Mouse (Mus musculus): ENCODE measurements around the gene Helb. TPM values are rescaled to one million over a fixed set of nuclear protein-coding genes. Genes with fewer than 3 reads are reported as not detected.

The Helb gene
- polyA plus RNA-seq, 1 experiment from 2014 or later: 7.3 TPM

DNA sequence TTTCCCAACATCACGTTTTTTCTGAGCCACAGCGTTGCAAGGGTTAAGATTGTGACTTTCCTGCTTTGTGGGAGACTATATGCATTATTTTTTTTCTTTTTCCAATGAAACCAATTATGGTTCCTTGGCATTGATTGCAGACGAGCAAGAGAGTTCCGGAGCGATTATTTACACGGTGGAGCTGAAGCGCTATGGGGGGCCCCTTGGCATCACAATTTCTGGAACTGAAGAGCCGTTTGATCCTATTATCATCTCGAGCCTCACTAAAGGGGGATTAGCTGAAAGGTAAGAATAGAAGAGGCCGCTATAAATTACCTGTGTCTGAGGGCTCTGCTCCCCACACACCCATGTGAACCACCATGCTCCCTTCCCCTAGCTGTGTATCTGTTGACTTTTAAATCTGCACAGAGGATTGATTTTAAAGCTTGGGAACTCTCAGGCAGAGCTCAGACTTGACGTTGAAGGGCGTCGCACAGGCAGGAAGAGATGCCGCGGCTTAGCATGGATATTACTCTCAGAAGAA lies 77.5 kb downstream of the Helb start:
- no peaks in the 10 kb centered on the region for H3K9me3 ChIP-seq
- no peak overlapping the region for H3K4me2 ChIP-seq
- H3K4me1 ChIP-seq (replicated peaks): no peaks in the 10 kb centered on the region
- 61% methylated on average over 15 of the region's 15 CpGs for WGBS
- no peak for ATAC-seq (ENCODE audit: insufficient number of reproducible peaks, insufficient read depth, low FRiP score, low TSS enrichment, low read depth)
- H3K9ac ChIP-seq (replicated peaks): no peak overlapping the region
- no peaks in the 10 kb centered on the region for H3K27me3 ChIP-seq
- H3K27ac ChIP-seq: no peak overlapping the region
- no peaks in the 10 kb centered on the region for H3K36me3 ChIP-seq
- H3K4me3 ChIP-seq (replicated peaks): no peak overlapping the region

DNA sequence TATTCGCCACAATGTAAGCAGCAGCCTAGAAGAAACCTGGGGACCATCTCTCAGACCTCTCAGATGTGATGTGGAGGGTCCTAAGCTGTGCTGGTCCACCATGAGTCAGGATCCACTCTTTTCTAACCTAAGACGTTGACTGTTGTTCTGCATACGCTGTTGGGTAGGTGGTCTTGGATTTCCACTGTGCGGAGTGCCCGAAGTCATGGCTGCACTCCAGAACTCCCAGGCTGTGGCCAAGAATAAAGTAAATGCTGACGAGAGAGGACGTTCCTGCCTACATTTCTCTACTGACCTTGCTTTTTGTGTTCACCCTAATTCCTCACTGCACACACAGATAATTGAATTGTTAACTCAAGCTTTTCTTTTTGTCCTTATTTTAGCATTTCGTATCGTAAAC lies 78.9 kb downstream of the Helb start:
- H3K4me2 ChIP-seq: no peak overlapping the region
- no peak overlapping the region for H3K27ac ChIP-seq
- no peaks in the 10 kb centered on the region for H3K9me3 ChIP-seq
- no peak overlapping the region for H3K4me3 ChIP-seq (replicated peaks)
- H3K4me1 ChIP-seq (replicated peaks): no peaks in the 10 kb centered on the region
- no peak for ATAC-seq (ENCODE audit: insufficient number of reproducible peaks, insufficient read depth, low FRiP score, low TSS enrichment, low read depth)
- WGBS: 71% methylated on average over 9 of the region's 9 CpGs
- H3K36me3 ChIP-seq: no peaks in the 10 kb centered on the region
- no peak overlapping the region for H3K9ac ChIP-seq (replicated peaks)
- no peaks in the 10 kb centered on the region for H3K27me3 ChIP-seq

Other genes with a start within 250 kb of the Helb start
- gene Tmbim4, start 88.6 kb upstream of the Helb start, polyA plus RNA-seq (2016; fragmentation: Nextera tagmentation; extraction: Ambion mirVana): 66.5 and 78.7 TPM in 2 replicates
- 0.81 and 1.0 TPM in 2 replicates for gene Irak3, start 89.1 kb upstream of the Helb start, polyA plus RNA-seq (2016; fragmentation: Nextera tagmentation; extraction: Ambion mirVana)
- 47.7 and 50.0 TPM in 2 replicates for gene Llph, start 114.1 kb upstream of the Helb start, polyA plus RNA-seq (2016; fragmentation: Nextera tagmentation; extraction: Ambion mirVana)

All from limb, embryonic 12.5 days (tissue).